Mouse (Mus musculus) granulocyte monocyte progenitor cell, adult 5-6 weeks (primary cell): ENCODE data around the gene Grk5. TPM values are rescaled to one million over a fixed set of nuclear protein-coding genes. Genes with fewer than 3 reads are reported as not detected.
"Not testable (repeated sequence)": the region's sequence is repeated elsewhere in the genome, so short reads cannot be mapped to it uniquely, and the experiment has no call there.

ENCODE experiments used
- ATAC-seq: replicated peaks from 2 replicates; pipeline ENCODE4 v1.8.0; 2016; ENCODE audit warnings: mild to moderate bottlenecking, moderate TSS enrichment, inconsistent platforms; ENCODE audit not compliant: poor library complexity, severe bottlenecking
- total RNA-seq, 2 experiments: library from RNA; stranded (forward) in 1 of 2; stranded (reverse) in 1 of 2; fragments of 200-712, 200-1000 nt in 1 of 2; fragments of >200 nt in 1 of 2; fragmentation: Nextera tagmentation in 1 of 2; gene quantifications; 2 replicates each; pipeline ENCODE4 v1.2.3; 2014 to 2017

Grk5 gene
- total RNA-seq (2014; fragmentation: Nextera tagmentation) (0.52 and 4.0 TPM in 2 replicates), total RNA-seq (2017) (0.65 and 1.1 TPM in 2 replicates)

GRCm38 (mm10) chr19:60889714-60890315 is at the start of gene Grk5:
Gene Grk5 (plus strand): TSS chr19:60889749.
- peak; percentile 93 for ATAC-seq

GRCm38 (mm10) chr19:60843324-60843723 is 46.2 kb upstream of the Grk5 start:
- no peak for ATAC-seq

GRCm38 (mm10) chr19:60845731-60846130 is 43.8 kb upstream of the Grk5 start:
- no peak for ATAC-seq

- ATAC-seq = peak; percentile 99
Observed at GRCm38 (mm10) chr19:60860868-60861700, 28.5 kb upstream of the Grk5 start, which contains the start of gene Sfxn4. Gene Sfxn4 (minus strand): TSS chr19:60861479.

- not testable (repeated sequence) for ATAC-seq
Observed at GRCm38 (mm10) chr19:60866169-60866568, 23.4 kb upstream of the Grk5 start.

- no peak for ATAC-seq
Observed at GRCm38 (mm10) chr19:60870489-60870888, 19.1 kb upstream of the Grk5 start.

GRCm38 (mm10) chr19:60871366-60871765 is 18.2 kb upstream of the Grk5 start:
- no peak for ATAC-seq

GRCm38 (mm10) chr19:60872272-60872671 is 17.3 kb upstream of the Grk5 start:
- no peak for ATAC-seq

GRCm38 (mm10) chr19:60873501-60873900 is 16.0 kb upstream of the Grk5 start:
- no peak for ATAC-seq

GRCm38 (mm10) chr19:60874064-60874694 is 15.4 kb upstream of the Grk5 start, which contains the start of gene Prdx3:
Gene Prdx3 (minus strand): TSS chr19:60874556.
- ATAC-seq = peak; percentile 99

- ATAC-seq = no peak
Observed at GRCm38 (mm10) chr19:60883129-60883528, 6.4 kb upstream of the Grk5 start.

GRCm38 (mm10) chr19:60887637-60888036 is 1.9 kb upstream of the Grk5 start:
- no peak for ATAC-seq

- peak; percentile 20; the same call in 1 of the 2 replicates for ATAC-seq
Observed at GRCm38 (mm10) chr19:60889101-60889713, 342 bp upstream of the Grk5 start.

GRCm38 (mm10) chr19:60890391-60891122 is 1.0 kb downstream of the Grk5 start:
- ATAC-seq = no peak; the same call in none of the 2 replicates

- no peak for ATAC-seq
Observed at GRCm38 (mm10) chr19:60891123-60891470, 1.5 kb downstream of the Grk5 start.

GRCm38 (mm10) chr19:60891934-60892547 is 2.5 kb downstream of the Grk5 start:
- ATAC-seq = peak; percentile 35

GRCm38 (mm10) chr19:60895251-60895880 is 5.8 kb downstream of the Grk5 start:
- no peak for ATAC-seq

GRCm38 (mm10) chr19:60903139-60903538 is 13.6 kb downstream of the Grk5 start:
- ATAC-seq = no peak

GRCm38 (mm10) chr19:60903971-60904370 is 14.4 kb downstream of the Grk5 start:
- ATAC-seq = no peak
